Mouse (Mus musculus): ENCODE data around the gene Ifitm2. TPM values are rescaled to one million over a fixed set of nuclear protein-coding genes. Genes with fewer than 3 reads are reported as not detected.
"Not testable (repeated sequence)": the region's sequence is repeated elsewhere in the genome, so short reads cannot be mapped to it uniquely, and the experiment has no call there.

Ifitm2 gene
- polyA plus RNA-seq, 1 experiment from 2014 or later, result 331 TPM

GRCm38 (mm10) chr7:140987182-140988138 lies 31.7 kb upstream of the Ifitm2 start:
- no peaks in the 10 kb centered on the region for H3K36me3 ChIP-seq
- no peak overlapping the region for H3K4me2 ChIP-seq
- H3K27ac ChIP-seq, result no peak overlapping the region
- no peaks in the 10 kb centered on the region for H3K9me3 ChIP-seq (replicated peaks)
- no peak overlapping the region for H3K9ac ChIP-seq
- DNase-seq (no peak), ATAC-seq (ENCODE audit: low read depth) (no peak)
- 54% methylated on average over 17 of the region's 17 CpGs for WGBS (ENCODE audit: insufficient replicate concordance)
- H3K4me1 ChIP-seq (replicated peaks), result peaks cover 12% of the 10 kb centered on the region
- no peaks in the 10 kb centered on the region for H3K27me3 ChIP-seq
- H3K4me3 ChIP-seq (replicated peaks), result no peak overlapping the region

- DNase-seq (no peak), ATAC-seq (ENCODE audit: low read depth) (no peak)
- 53% methylated on average over 7 of the region's 7 CpGs for WGBS (ENCODE audit: insufficient replicate concordance)
- Histone ChIP-seq H3K4me1 (replicated peaks) (0 out of 2 replicates have a peak, but pooled peaks cover 3% of the 10 kb centered on the region), H3K27ac (no peak overlapping the region), H3K9ac (no peak overlapping the region), H3K36me3 (no peaks in the 10 kb centered on the region), H3K9me3 (replicated peaks) (no peaks in the 10 kb centered on the region), H3K27me3 (no peaks in the 10 kb centered on the region), H3K4me2 (no peak overlapping the region), H3K4me3 (replicated peaks) (no peak overlapping the region)
These were observed 27.2 kb upstream of the Ifitm2 start for GRCm38 (mm10) chr7:140982971-140983370.

GRCm38 (mm10) chr7:140981704-140982103 lies 25.9 kb upstream of the Ifitm2 start:
- Histone ChIP-seq H3K27me3 (no peaks in the 10 kb centered on the region), H3K4me1 (replicated peaks) (0 out of 2 replicates have a peak, but pooled peaks cover 3% of the 10 kb centered on the region), H3K4me2 (no peak overlapping the region), H3K4me3 (replicated peaks) (no peak overlapping the region), H3K9ac (no peak overlapping the region), H3K36me3 (no peaks in the 10 kb centered on the region), H3K9me3 (replicated peaks) (no peaks in the 10 kb centered on the region), H3K27ac (no peak overlapping the region)
- ATAC-seq (ENCODE audit: low read depth) (no peak), DNase-seq (no peak)
- 25% methylated on average over 8 of the region's 8 CpGs for WGBS (ENCODE audit: insufficient replicate concordance)

- H3K27me3 ChIP-seq; H3K9ac ChIP-seq; H3K4me3 ChIP-seq (replicated peaks); H3K36me3 ChIP-seq; H3K4me1 ChIP-seq (replicated peaks); H3K4me2 ChIP-seq; H3K9me3 ChIP-seq (replicated peaks); H3K27ac ChIP-seq; DNase-seq; ATAC-seq (ENCODE audit: low read depth): not testable (repeated sequence)
- 54% methylated on average over 9 of the region's 9 CpGs for WGBS (ENCODE audit: insufficient replicate concordance)
These were observed 20.9 kb upstream of the Ifitm2 start for GRCm38 (mm10) chr7:140976720-140977119.

GRCm38 (mm10) chr7:140975465-140975864 lies 19.7 kb upstream of the Ifitm2 start:
- 57% methylated on average over 3 of the region's 3 CpGs for WGBS (ENCODE audit: insufficient replicate concordance)
- H3K27ac ChIP-seq, result no peak overlapping the region
- H3K27me3 ChIP-seq, result no peaks in the 10 kb centered on the region
- no peak overlapping the region for H3K4me2 ChIP-seq
- no peaks in the 10 kb centered on the region for H3K9me3 ChIP-seq (replicated peaks)
- no peaks in the 10 kb centered on the region for H3K36me3 ChIP-seq
- DNase-seq, result no peak
- H3K4me1 ChIP-seq (replicated peaks), result peaks cover 18% of the 10 kb centered on the region
- H3K4me3 ChIP-seq (replicated peaks), result no peak overlapping the region
- H3K9ac ChIP-seq, result no peak overlapping the region
- ATAC-seq (ENCODE audit: low read depth), result no peak

GRCm38 (mm10) chr7:140974940-140975339 lies 19.2 kb upstream of the Ifitm2 start:
- Histone ChIP-seq H3K27me3 (no peaks in the 10 kb centered on the region), H3K27ac (no peak overlapping the region), H3K36me3 (no peaks in the 10 kb centered on the region), H3K4me2 (no peak overlapping the region), H3K4me1 (replicated peaks) (peaks cover 24% of the 10 kb centered on the region), H3K9ac (no peak overlapping the region), H3K9me3 (replicated peaks) (no peaks in the 10 kb centered on the region), H3K4me3 (replicated peaks) (no peak overlapping the region)
- no peak for ATAC-seq (ENCODE audit: low read depth)
- 27% methylated on average over 9 of the region's 9 CpGs for WGBS (ENCODE audit: insufficient replicate concordance)
- DNase-seq, result no peak

GRCm38 (mm10) chr7:140973396-140974165 lies 17.8 kb upstream of the Ifitm2 start:
- Histone ChIP-seq H3K9ac (no peak overlapping the region), H3K4me2 (no peak overlapping the region), H3K9me3 (replicated peaks) (no peaks in the 10 kb centered on the region), H3K36me3 (no peaks in the 10 kb centered on the region), H3K27me3 (no peaks in the 10 kb centered on the region), H3K27ac (no peak overlapping the region), H3K4me1 (replicated peaks) (peaks cover 33% of the 10 kb centered on the region), H3K4me3 (replicated peaks) (no peak overlapping the region)
- no peak for DNase-seq
- 55% methylated on average over 14 of the region's 14 CpGs for WGBS (ENCODE audit: insufficient replicate concordance)
- no peak for ATAC-seq (ENCODE audit: low read depth)

GRCm38 (mm10) chr7:140971479-140972171 lies 15.8 kb upstream of the Ifitm2 start:
- no peak overlapping the region for H3K4me2 ChIP-seq
- H3K27me3 ChIP-seq, result no peaks in the 10 kb centered on the region
- H3K4me3 ChIP-seq (replicated peaks), result no peak overlapping the region
- WGBS (ENCODE audit: insufficient replicate concordance), result 76% methylated on average over 8 of the region's 8 CpGs
- no peaks in the 10 kb centered on the region for H3K36me3 ChIP-seq
- no peak for DNase-seq
- ATAC-seq (ENCODE audit: low read depth), result no peak
- H3K9me3 ChIP-seq (replicated peaks), result no peaks in the 10 kb centered on the region
- no peak overlapping the region for H3K27ac ChIP-seq
- no peak overlapping the region for H3K9ac ChIP-seq
- H3K4me1 ChIP-seq (replicated peaks), result peaks cover 38% of the 10 kb centered on the region

- WGBS (ENCODE audit: insufficient replicate concordance), result 31% methylated on average over 7 of the region's 7 CpGs
- no peaks in the 10 kb centered on the region for H3K27me3 ChIP-seq
- no peak overlapping the region for H3K4me2 ChIP-seq
- peaks cover 38% of the 10 kb centered on the region for H3K4me1 ChIP-seq (replicated peaks)
- no peaks in the 10 kb centered on the region for H3K36me3 ChIP-seq
- DNase-seq, result no peak
- H3K27ac ChIP-seq, result no peak overlapping the region
- H3K9me3 ChIP-seq (replicated peaks), result no peaks in the 10 kb centered on the region
- no peak overlapping the region for H3K4me3 ChIP-seq (replicated peaks)
- no peak for ATAC-seq (ENCODE audit: low read depth)
- no peak overlapping the region for H3K9ac ChIP-seq
These were observed 15.1 kb upstream of the Ifitm2 start for GRCm38 (mm10) chr7:140970931-140971330.

GRCm38 (mm10) chr7:140968710-140969109 lies 12.9 kb upstream of the Ifitm2 start:
- DNase-seq; H3K27ac ChIP-seq; H3K9ac ChIP-seq; H3K4me2 ChIP-seq; H3K4me3 ChIP-seq (replicated peaks); H3K27me3 ChIP-seq; H3K36me3 ChIP-seq; ATAC-seq (ENCODE audit: low read depth); H3K9me3 ChIP-seq (replicated peaks): not testable (repeated sequence)
- WGBS (ENCODE audit: insufficient replicate concordance), result 26% methylated on average over 3 of the region's 3 CpGs
- H3K4me1 ChIP-seq (replicated peaks), result peaks cover 34% of the 10 kb centered on the region
